Mouse (Mus musculus) embryonic facial prominence, embryonic 11.5 days (tissue): Measurements from ENCODE around the gene Sec31b. TPM values are rescaled to one million over a fixed set of nuclear protein-coding genes. Genes with fewer than 3 reads are reported as not detected.

Source experiments
- ATAC-seq: fragments of 200-750 bp; cut with Nextera tagmentation; replicated peaks from 2 replicates; pipeline ENCODE4 v1.8.0; 2017; ENCODE audit warnings: low read depth; ENCODE audit not compliant: insufficient number of reproducible peaks, low FRiP score, low TSS enrichment
- DNase-seq: peaks from one replicate; pipeline ENCODE4 v3.0.0-alpha.2; 2015; ENCODE audit warnings: low spot score
- H3K27ac ChIP-seq: fragments of 300-500 bp; sonication (generic); replicated peaks from 2 replicates; pipeline ENCODE4 v1.5.1; 2014; ENCODE audit warnings: mild to moderate bottlenecking, low read depth, low read length, control low read depth
- H3K27me3 ChIP-seq: fragments of 300-500 bp; sonication (generic); 2 replicates; pipeline ENCODE4 v1.6.1; 2014; ENCODE audit warnings: mild to moderate bottlenecking, low read length, moderate library complexity, mixed read lengths; ENCODE audit not compliant: control insufficient read depth, insufficient read depth
- H3K36me3 ChIP-seq: fragments of 300-500 bp; sonication (generic); replicated peaks from 2 replicates; pipeline ENCODE4 v1.6.1; 2014; ENCODE audit warnings: low read depth, mild to moderate bottlenecking, low read length, moderate library complexity, mixed read lengths; ENCODE audit not compliant: control insufficient read depth, insufficient read depth
- H3K4me1 ChIP-seq: fragments of 300-500 bp; sonication (generic); 2 replicates; pipeline ENCODE4 v1.6.1; 2014; ENCODE audit warnings: low read length, mixed read lengths; ENCODE audit not compliant: control insufficient read depth, insufficient read depth
- H3K4me2 ChIP-seq: fragments of 300-500 bp; sonication (generic); 2 replicates; pipeline ENCODE4 v1.6.1; 2014; ENCODE audit warnings: low read depth, mild to moderate bottlenecking, control low read depth, low read length, moderate library complexity
- H3K4me3 ChIP-seq: fragments of 300-500 bp; sonication (generic); 2 replicates; pipeline ENCODE4 v1.5.1; 2014; ENCODE audit warnings: low read depth, low read length, control low read depth
- H3K9ac ChIP-seq: fragments of 300-500 bp; sonication (generic); replicated peaks from 2 replicates; pipeline ENCODE4 v1.6.1; 2014; ENCODE audit warnings: mild to moderate bottlenecking, control low read depth, low read length
- H3K9me3 ChIP-seq: fragments of 300-500 bp; sonication (generic); replicated peaks from 2 replicates; pipeline ENCODE4 v1.6.1; 2016; ENCODE audit warnings: mild to moderate bottlenecking, low read length, inconsistent platforms, mixed read lengths; ENCODE audit not compliant: control insufficient read depth
- WGBS: fragments of 180-500 bp; shearing (Covaris S2); extraction: QIAGEN DNeasy Blood & Tissue Kit; methylation state at CpG from one replicate; pipeline ENCODE4 v1.1.7; 2014; 5-methylcytosine and 5-hydroxymethylcytosine counted together
- polyA plus RNA-seq: library from polyadenylated mRNA; unstranded; fragments of >200 nt; fragmentation: Nextera tagmentation; extraction: Ambion mirVana; gene quantifications from 2 replicates; pipeline ENCODE4 v1.2.1, GENCODE M21; 2014

Gene Sec31b
- polyA plus RNA-seq, 1 experiment from 2014 or later: 0.17 TPM

- ATAC-seq: no peak
- H3K4me3 ChIP-seq: no peak overlapping the region
- H3K9me3 ChIP-seq: no peaks in the 10 kb centered on the region
- no peak overlapping the region for H3K4me2 ChIP-seq
- no peak overlapping the region for H3K27ac ChIP-seq
- WGBS: 84% methylated on average over 1 of the region's 1 CpGs
- H3K9ac ChIP-seq: no peak overlapping the region
- peaks cover 1% of the 10 kb centered on the region for H3K36me3 ChIP-seq
- no peaks in the 10 kb centered on the region for H3K4me1 ChIP-seq
- no peak for DNase-seq
- H3K27me3 ChIP-seq: no peaks in the 10 kb centered on the region
These were observed 32.4 kb upstream of the Sec31b start for GRCm38 (mm10) chr19:44578038-44578437.

GRCm38 (mm10) chr19:44576275-44576674 is 30.6 kb upstream of the Sec31b start:
- Histone ChIP-seq H3K4me3 (no peak overlapping the region), H3K9ac (no peak overlapping the region), H3K36me3 (peaks cover 4% of the 10 kb centered on the region), H3K27me3 (no peaks in the 10 kb centered on the region), H3K9me3 (no peaks in the 10 kb centered on the region), H3K4me2 (no peak overlapping the region), H3K27ac (no peak overlapping the region), H3K4me1 (no peaks in the 10 kb centered on the region)
- DNase-seq (no peak), ATAC-seq (no peak)
- 75% methylated on average over 7 of the region's 7 CpGs for WGBS

- DNase-seq (no peak), ATAC-seq (no peak)
- 88% methylated on average over 3 of the region's 3 CpGs for WGBS
- Histone ChIP-seq H3K9me3 (no peaks in the 10 kb centered on the region), H3K4me2 (no peak overlapping the region), H3K4me1 (no peaks in the 10 kb centered on the region; the same call in 1 of the 2 replicates), H3K27ac (no peak overlapping the region), H3K4me3 (no peak overlapping the region), H3K9ac (no peak overlapping the region), H3K36me3 (peaks cover 5% of the 10 kb centered on the region), H3K27me3 (no peaks in the 10 kb centered on the region)
These were observed 22.1 kb upstream of the Sec31b start for GRCm38 (mm10) chr19:44567763-44568162.

- H3K27me3 ChIP-seq: no peaks in the 10 kb centered on the region
- H3K4me3 ChIP-seq: no peak overlapping the region
- H3K36me3 ChIP-seq: peaks cover 5% of the 10 kb centered on the region
These were observed 18.3 kb upstream of the Sec31b start for GRCm38 (mm10) chr19:44564006-44564405.

GRCm38 (mm10) chr19:44562652-44563206 is 17.1 kb upstream of the Sec31b start, which contains the start of gene Hif1an:
Gene Hif1an (plus strand): TSS chr19:44562850.
- peak within 1 kb of the TSS; percentile 76 for H3K4me3 ChIP-seq
- ATAC-seq (peak; percentile 96), DNase-seq (peak; percentile 98)
- under 1% methylated on average over 33 of the region's 33 CpGs for WGBS
- H3K9me3 ChIP-seq: no peaks in the 10 kb centered on the region
- peak within 1 kb of the TSS; percentile 83 for H3K9ac ChIP-seq
- H3K4me2 ChIP-seq: peak within 1 kb of the TSS; percentile 67
- H3K27me3 ChIP-seq: no peaks in the 10 kb centered on the region
- no peaks in the 10 kb centered on the region; the same call in 1 of the 2 replicates for H3K4me1 ChIP-seq
- H3K27ac ChIP-seq: 0 out of 2 replicates have a peak within 1 kb of the TSS, but pooled peaks have one; percentile 60
- H3K36me3 ChIP-seq: peaks cover 2% of the 10 kb centered on the region

More at GRCm38 (mm10) chr19:44564006-44564405, 18.3 kb upstream of the Sec31b start:
- ATAC-seq: no peak
- Histone ChIP-seq H3K9ac (no peak overlapping the region; the same call in 1 of the 2 replicates), H3K4me1 (no peaks in the 10 kb centered on the region; the same call in 1 of the 2 replicates), H3K4me2 (peak overlapping the region; percentile 67; the same call in 1 of the 2 replicates), H3K9me3 (no peaks in the 10 kb centered on the region), H3K27ac (no peak overlapping the region)
- 93% methylated on average over 14 of the region's 14 CpGs for WGBS
- no peak for DNase-seq

DNA sequence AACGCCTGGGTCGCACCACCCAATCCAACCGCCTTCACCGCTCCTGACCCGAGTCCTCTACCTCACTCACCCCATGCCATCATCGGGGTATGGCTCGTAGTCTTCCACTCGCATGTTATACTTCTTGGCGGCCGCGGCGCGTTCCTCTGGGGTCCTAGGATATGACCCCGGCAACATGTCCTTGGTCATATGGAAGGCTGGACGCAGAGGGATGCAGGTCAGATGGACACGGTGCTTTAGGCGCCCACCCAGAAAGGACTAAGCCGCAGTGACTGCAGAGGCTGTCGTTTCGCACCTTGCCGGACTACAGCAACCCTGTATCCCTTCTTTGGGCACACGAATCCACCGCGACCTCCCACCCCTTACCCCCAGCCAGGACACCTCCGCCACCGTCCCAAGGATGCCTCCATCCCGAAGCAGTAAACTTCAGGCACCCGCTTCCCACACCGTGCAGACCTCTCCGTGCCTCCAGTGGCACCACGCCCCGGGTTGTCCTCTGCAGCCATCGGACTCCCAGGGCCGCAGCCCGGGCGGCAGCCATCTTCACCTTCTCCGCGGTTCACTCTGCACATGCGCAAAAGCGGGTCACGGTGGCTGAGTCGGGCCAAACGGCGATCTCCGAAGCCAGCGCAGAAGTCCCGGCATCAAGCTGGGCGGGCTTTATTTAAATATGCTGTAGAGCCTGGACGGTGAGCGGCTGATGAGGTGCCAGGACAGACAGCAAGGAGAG is 9.4 kb upstream of the Sec31b start, which contains the start of gene Ndufb8:
TSS of gene Ndufb8 (minus strand) at position 580 of the 730 bp plus-strand sequence.
- ATAC-seq (peak; percentile 77), DNase-seq (peak; percentile 94)
- Histone ChIP-seq H3K27me3 (no peaks in the 10 kb centered on the region), H3K9ac (peak within 1 kb of the TSS; percentile 94), H3K9me3 (no peaks in the 10 kb centered on the region), H3K4me3 (peak within 1 kb of the TSS; percentile 94), H3K4me2 (peak within 1 kb of the TSS; percentile 79), H3K36me3 (peaks cover 9% of the 10 kb centered on the region), H3K27ac (no peak within 1 kb of the TSS), H3K4me1 (no peaks in the 10 kb centered on the region)
- under 1% methylated on average over 50 of the region's 50 CpGs for WGBS

- Histone ChIP-seq H3K27me3 (no peaks in the 10 kb centered on the region), H3K27ac (no peak overlapping the region), H3K4me1 (no peaks in the 10 kb centered on the region), H3K4me3 (peak overlapping the region; percentile 94), H3K9ac (peak overlapping the region; percentile 94), H3K9me3 (no peaks in the 10 kb centered on the region), H3K4me2 (peak overlapping the region; percentile 79), H3K36me3 (peaks cover 9% of the 10 kb centered on the region)
- 0 out of 2 replicates have a peak, but pooled peaks have one; percentile 15 for ATAC-seq
- no peak for DNase-seq
- 6% methylated on average over 8 of the region's 8 CpGs for WGBS
These were observed 8.8 kb upstream of the Sec31b start for GRCm38 (mm10) chr19:44554490-44554860.

DNA sequence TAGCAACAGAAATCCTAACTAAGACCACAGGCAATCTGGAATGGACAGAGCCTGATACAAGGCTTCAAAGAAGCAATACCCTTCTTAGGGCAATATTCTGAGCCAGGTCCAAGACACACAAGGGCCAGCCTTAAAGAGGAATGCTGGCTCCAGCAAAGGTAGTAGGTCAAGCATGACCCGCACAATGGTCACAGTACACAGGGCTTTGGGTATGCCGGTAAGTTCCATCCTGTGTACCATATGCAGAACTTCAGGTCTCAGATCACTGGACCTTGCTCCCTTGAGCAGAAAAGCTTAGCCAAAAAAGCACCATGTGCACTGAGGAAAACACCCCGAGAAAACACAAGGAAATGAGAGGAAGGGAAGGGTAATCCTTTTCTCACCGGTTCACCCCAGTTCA is 7.6 kb upstream of the Sec31b start:
- ATAC-seq: no peak

More for the DNA sequence above, 7.6 kb upstream of the Sec31b start:
- Histone ChIP-seq H3K9ac (no peak overlapping the region), H3K9me3 (no peaks in the 10 kb centered on the region), H3K27ac (no peak overlapping the region), H3K4me1 (no peaks in the 10 kb centered on the region), H3K4me3 (no peak overlapping the region), H3K27me3 (no peaks in the 10 kb centered on the region), H3K36me3 (peaks cover 14% of the 10 kb centered on the region), H3K4me2 (no peak overlapping the region)
- no peak for DNase-seq
- 91% methylated on average over 4 of the region's 4 CpGs for WGBS
